Mouse (Mus musculus) naive thymus-derived CD4-positive, alpha-beta T cell, adult 5 months (primary cell): ENCODE data around the gene Map6d1. TPM values are rescaled to one million over a fixed set of nuclear protein-coding genes. Genes with fewer than 3 reads are reported as not detected.

Experiments
- polyA plus RNA-seq: library from polyadenylated mRNA; unstranded; fragments of 100-300 nt; shearing (Covaris generic); gene quantifications from one replicate; pipeline ENCODE4 v1.2.1, GENCODE M21; 2017

The Map6d1 gene
- polyA plus RNA-seq: not detected

DNA sequence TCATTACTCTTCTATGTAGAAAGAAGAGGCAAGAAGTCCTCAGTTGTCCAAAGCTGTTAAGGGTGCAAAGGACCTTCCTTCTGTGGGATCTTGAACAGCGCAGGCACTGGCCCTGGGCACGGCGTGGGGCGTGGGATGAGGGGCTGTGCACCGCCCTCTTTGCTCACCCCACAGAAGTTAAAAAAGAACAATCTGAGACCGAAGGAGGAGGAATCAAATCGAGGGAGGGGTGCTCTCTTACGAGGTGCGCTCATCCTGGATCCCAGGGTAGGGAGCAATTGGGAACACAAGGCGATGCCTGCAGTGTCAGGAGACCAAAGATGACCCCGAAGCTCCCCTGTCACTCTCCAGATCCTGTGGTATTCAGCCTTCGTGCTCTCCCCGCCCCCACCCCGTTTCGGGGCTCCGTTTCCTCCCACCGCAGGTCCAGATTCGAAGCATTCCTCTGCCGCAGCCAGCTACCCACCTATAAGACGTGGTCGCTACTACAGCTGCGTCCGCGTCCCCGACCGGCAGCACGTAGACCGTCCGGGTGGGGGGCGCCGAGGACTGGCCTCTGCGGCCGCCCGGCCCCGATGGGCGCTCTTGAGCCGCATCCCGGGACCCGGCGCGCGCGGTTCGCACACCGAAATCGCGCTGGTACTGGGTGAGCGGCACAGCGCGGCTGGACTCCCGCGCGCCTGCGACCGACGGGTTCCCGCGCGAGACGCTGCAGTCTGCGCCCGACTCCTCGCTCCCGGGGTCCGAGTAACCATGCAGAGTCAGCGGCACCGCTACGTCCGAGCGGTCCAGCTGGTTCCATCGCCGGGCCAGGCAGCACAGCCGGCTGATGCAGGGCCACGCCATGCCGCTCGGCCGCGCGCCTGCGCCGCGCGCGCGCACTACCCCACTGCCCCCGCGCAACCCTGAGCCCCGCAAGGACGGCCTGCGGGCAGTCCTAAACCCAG is at the start of gene Map6d1:
Gene Map6d1, minus strand, starts transcription at position 891 of the 947 bp plus-strand sequence.

Other genes with a start within 250 kb of the Map6d1 start
- gene Klhl24, start 143.8 kb downstream of the Map6d1 start, polyA plus RNA-seq: 207 TPM
- 29.0 TPM for gene Yeats2, start 100.3 kb downstream of the Map6d1 start, polyA plus RNA-seq
- 72.9 TPM for gene Parl, start 61.0 kb upstream of the Map6d1 start, polyA plus RNA-seq
- gene Cyp2ab1, start 84.0 kb upstream of the Map6d1 start, polyA plus RNA-seq: not detected
- 45.2 TPM for gene Abcc5, start 185.0 kb upstream of the Map6d1 start, polyA plus RNA-seq